Mouse (Mus musculus) heart, postnatal 0 days (tissue): ENCODE data around the gene Ubqln1. TPM values are rescaled to one million over a fixed set of nuclear protein-coding genes. Genes with fewer than 3 reads are reported as not detected.
A peak's percentile ranks its signal among the peaks of the same experiment; 100 is the strongest.

Source experiments
- ATAC-seq: fragments of 200-750 bp; cut with Nextera tagmentation; 2 replicates; pipeline ENCODE4 v1.8.0; 2017; ENCODE audit warnings: low read depth, moderate number of reproducible peaks, moderate library complexity; ENCODE audit not compliant: insufficient read depth
- DNase-seq: peaks from one replicate; pipeline ENCODE4 v3.0.0-alpha.2; 2016; ENCODE audit warnings: low spot score
- H3K27ac ChIP-seq: fragments of 300-500 bp; sonication (generic); 2 replicates; pipeline ENCODE4 v1.5.1; 2014; ENCODE audit warnings: low read depth, mild to moderate bottlenecking
- H3K27me3 ChIP-seq: fragments of 300-500 bp; sonication (generic); 2 replicates; pipeline ENCODE4 v1.6.1; 2014; ENCODE audit warnings: low read length, mixed read lengths; ENCODE audit not compliant: control insufficient read depth, insufficient read depth
- H3K36me3 ChIP-seq: fragments of 300-500 bp; sonication (generic); replicated peaks from 2 replicates; pipeline ENCODE4 v1.6.1; 2014; ENCODE audit warnings: low read length, mixed read lengths; ENCODE audit not compliant: control insufficient read depth, insufficient read depth
- H3K4me1 ChIP-seq: fragments of 300-500 bp; sonication (generic); 2 replicates; pipeline ENCODE4 v1.6.1; 2014; ENCODE audit warnings: antibody characterized with exemption; ENCODE audit not compliant: control insufficient read depth, insufficient read depth
- H3K4me2 ChIP-seq: fragments of 300-500 bp; sonication (generic); 2 replicates; pipeline ENCODE4 v1.6.1; 2014; ENCODE audit warnings: low read depth, mild to moderate bottlenecking, low read length, moderate library complexity
- H3K4me3 ChIP-seq: fragments of 300-500 bp; sonication (generic); 2 replicates; pipeline ENCODE4 v1.5.1; 2014; ENCODE audit warnings: low read depth, low read length
- H3K9ac ChIP-seq: fragments of 300-500 bp; sonication (generic); replicated peaks from 2 replicates; pipeline ENCODE4 v1.6.1; 2014; ENCODE audit warnings: low read depth, low read length, mixed read lengths
- H3K9me3 ChIP-seq: fragments of 300-500 bp; sonication (generic); replicated peaks from 2 replicates; pipeline ENCODE4 v1.6.1; 2016; ENCODE audit warnings: low read length; ENCODE audit not compliant: control insufficient read depth
- CTCF ChIP-seq: IDR thresholded peaks from 2 replicates; pipeline ENCODE4 v1.5.1; 2016; ENCODE audit warnings: antibody characterized with exemption, control low read depth, low read depth
- EP300 ChIP-seq: IDR thresholded peaks from 2 replicates; pipeline ENCODE4 v1.6.1; 2016; ENCODE audit warnings: antibody characterized with exemption, low read depth
- WGBS: fragments of 180-500 bp; shearing (Covaris S2); extraction: QIAGEN DNeasy Blood & Tissue Kit; methylation state at CpG from one replicate; pipeline ENCODE4 v1.1.7; 2014; 5-methylcytosine and 5-hydroxymethylcytosine counted together
- polyA plus RNA-seq: library from polyadenylated mRNA; unstranded; fragments of >200 nt; fragmentation: Nextera tagmentation; extraction: Ambion mirVana; gene quantifications from 2 replicates; pipeline ENCODE4 v1.2.1, GENCODE M21; 2015
- total RNA-seq: library from RNA; depleted of rRNA; stranded (reverse); fragments of >200 nt; gene quantifications from 2 replicates; pipeline ENCODE4 v1.2.3, GENCODE M21; 2014; ENCODE audit warnings: low replicate concordance

The Ubqln1 gene
- total and polyA plus RNA-seq, 2 experiments from 2014 or later = 48.6 to 125 TPM

DNA sequence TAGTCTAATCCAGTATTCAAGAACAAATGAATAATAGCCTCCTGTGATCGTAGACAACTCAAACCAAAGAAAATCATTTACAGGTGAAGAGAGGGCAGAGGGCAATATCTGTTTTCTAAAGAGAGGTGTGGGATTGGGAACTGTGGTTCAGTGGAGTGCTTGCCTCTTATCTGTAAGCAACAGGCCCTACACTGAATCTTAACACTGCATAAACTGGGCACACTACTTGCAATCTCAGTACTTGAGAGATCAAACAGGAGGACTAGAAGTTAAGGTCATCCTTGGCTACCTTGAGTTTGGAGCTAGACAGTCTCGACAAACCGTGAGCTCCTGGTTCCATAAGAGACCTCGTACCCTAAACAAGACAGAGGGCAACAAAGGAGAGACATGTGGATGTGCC, 9.4 kb downstream of the Ubqln1 start:
- Histone ChIP-seq H3K9me3 (no peaks in the 10 kb centered on the region), H3K9ac (no peak overlapping the region), H3K36me3 (no peaks in the 10 kb centered on the region), H3K4me1 (peaks cover 7% of the 10 kb centered on the region), H3K27ac (no peak overlapping the region), H3K4me2 (no peak overlapping the region), H3K4me3 (no peak overlapping the region), H3K27me3 (no peaks in the 10 kb centered on the region)
- TF ChIP-seq CTCF (no peak), EP300 (no peak)
- WGBS = 87% methylated on average over 4 of the region's 4 CpGs
- DNase-seq (no peak), ATAC-seq (no peak)

DNA sequence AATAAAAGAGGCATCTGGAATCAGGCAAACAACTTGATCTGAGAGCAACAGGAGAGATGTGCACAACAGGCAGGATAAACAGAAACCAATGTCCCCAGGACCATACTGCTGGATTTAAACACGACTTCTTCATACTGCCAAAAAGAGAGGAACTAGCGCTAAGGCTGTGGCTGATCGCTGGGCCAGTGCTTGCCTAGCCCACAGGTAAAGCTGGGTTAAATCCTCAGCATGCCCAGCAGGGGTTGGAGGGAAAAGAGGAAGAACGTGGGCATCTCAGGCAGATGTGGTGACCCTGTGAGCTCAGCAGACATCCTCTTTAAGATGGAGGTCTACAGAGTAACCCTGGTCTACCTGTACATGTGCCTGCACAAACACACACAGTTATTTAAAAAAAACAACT, 10.5 kb downstream of the Ubqln1 start:
- no peak overlapping the region for H3K4me2 ChIP-seq
- H3K9ac ChIP-seq = no peak overlapping the region
- ATAC-seq (no peak), DNase-seq (peak; percentile 4)
- H3K27me3 ChIP-seq = no peaks in the 10 kb centered on the region
- 72% methylated on average over 4 of the region's 4 CpGs for WGBS
- no peak overlapping the region for H3K4me3 ChIP-seq
- no peak overlapping the region for H3K27ac ChIP-seq
- peaks cover 7% of the 10 kb centered on the region for H3K4me1 ChIP-seq
- TF ChIP-seq EP300 (no peak), CTCF (no peak)
- H3K36me3 ChIP-seq = no peaks in the 10 kb centered on the region
- no peaks in the 10 kb centered on the region for H3K9me3 ChIP-seq

DNA sequence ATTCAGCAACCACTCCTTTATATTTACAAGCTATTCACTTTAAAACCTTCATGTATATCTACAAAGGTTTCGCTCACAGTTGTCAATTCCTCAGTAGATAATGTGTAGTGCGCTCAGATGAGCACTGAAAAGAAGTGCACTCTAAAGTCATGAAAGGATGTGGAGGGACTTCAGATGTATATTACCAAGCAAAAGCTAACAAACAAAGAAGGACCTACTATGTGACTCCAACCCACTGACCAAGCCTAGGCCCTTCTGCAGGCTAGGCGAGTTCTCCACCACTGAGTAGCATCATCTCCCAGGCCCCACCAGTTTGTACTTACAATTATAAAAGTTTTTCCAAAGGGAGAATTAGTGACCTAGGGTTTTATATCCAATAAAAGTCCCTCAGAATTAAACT, 11.3 kb downstream of the Ubqln1 start:
- Histone ChIP-seq H3K9me3 (no peaks in the 10 kb centered on the region), H3K4me2 (no peak overlapping the region), H3K9ac (no peak overlapping the region), H3K27me3 (no peaks in the 10 kb centered on the region), H3K4me1 (peaks cover 7% of the 10 kb centered on the region), H3K27ac (no peak overlapping the region), H3K4me3 (no peak overlapping the region), H3K36me3 (no peaks in the 10 kb centered on the region)
- TF ChIP-seq CTCF = no peak
- TF ChIP-seq EP300 = no peak
- WGBS = 90% methylated on average over 3 of the region's 3 CpGs
- DNase-seq (no peak), ATAC-seq (no peak)

DNA sequence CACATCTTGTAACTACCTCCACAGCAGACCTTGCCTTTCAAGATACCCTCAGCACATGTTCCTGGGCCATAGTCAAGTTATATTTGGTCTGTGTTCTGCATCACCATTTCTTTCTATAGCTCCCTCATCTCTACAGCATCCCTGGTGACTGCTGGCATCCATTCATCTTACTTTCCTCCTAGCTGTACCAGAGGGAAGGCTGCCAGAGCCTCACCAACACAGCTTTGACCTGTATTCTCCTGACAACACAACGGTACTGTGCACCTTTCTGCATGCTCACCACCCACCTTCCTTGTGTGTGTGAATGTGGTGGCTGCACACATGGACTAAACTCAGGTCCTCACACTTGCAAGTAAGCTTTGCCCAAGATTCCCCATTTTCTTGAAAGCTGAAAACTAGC, 12.6 kb downstream of the Ubqln1 start:
- DNase-seq = no peak
- H3K4me2 ChIP-seq = no peak overlapping the region
- no peak for ATAC-seq
- H3K9ac ChIP-seq = no peak overlapping the region
- H3K4me1 ChIP-seq = peaks cover 7% of the 10 kb centered on the region
- no peak overlapping the region for H3K4me3 ChIP-seq
- no peak for TF ChIP-seq CTCF
- no peak for TF ChIP-seq EP300
- H3K27me3 ChIP-seq = no peaks in the 10 kb centered on the region
- H3K36me3 ChIP-seq = 0 out of 2 replicates have a peak, but pooled peaks cover under 1% of the 10 kb centered on the region
- no peaks in the 10 kb centered on the region for H3K9me3 ChIP-seq
- WGBS = 86% methylated on average over 1 of the region's 1 CpGs
- H3K27ac ChIP-seq = no peak overlapping the region

DNA sequence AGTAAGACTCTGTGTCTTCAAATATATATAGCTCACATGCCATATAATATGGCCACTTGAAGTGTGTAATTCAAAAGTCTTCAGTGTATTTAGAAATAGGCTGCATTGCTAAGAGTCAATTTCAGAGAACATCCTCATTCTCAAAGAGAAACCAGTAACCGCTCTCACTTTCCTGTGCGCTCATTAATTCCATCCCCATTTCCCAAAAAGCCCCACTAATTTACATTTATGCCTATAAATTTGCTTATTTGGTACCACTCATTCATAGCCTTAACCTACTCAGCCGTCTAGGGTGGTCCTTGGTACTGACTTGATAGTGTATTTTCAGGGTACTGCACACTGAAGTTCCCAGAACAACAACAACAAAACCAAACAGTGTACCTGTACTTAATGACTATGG, 13.5 kb downstream of the Ubqln1 start:
- H3K4me1 ChIP-seq = peaks cover 7% of the 10 kb centered on the region
- H3K27ac ChIP-seq = no peak overlapping the region
- TF ChIP-seq CTCF (no peak), EP300 (no peak)
- no peak overlapping the region for H3K4me3 ChIP-seq
- no peak for ATAC-seq
- 92% methylated on average over 3 of the region's 3 CpGs for WGBS
- H3K9me3 ChIP-seq = no peaks in the 10 kb centered on the region
- no peak for DNase-seq
- no peaks in the 10 kb centered on the region for H3K27me3 ChIP-seq
- H3K36me3 ChIP-seq = peaks cover 10% of the 10 kb centered on the region
- H3K9ac ChIP-seq = no peak overlapping the region
- H3K4me2 ChIP-seq = no peak overlapping the region

DNA sequence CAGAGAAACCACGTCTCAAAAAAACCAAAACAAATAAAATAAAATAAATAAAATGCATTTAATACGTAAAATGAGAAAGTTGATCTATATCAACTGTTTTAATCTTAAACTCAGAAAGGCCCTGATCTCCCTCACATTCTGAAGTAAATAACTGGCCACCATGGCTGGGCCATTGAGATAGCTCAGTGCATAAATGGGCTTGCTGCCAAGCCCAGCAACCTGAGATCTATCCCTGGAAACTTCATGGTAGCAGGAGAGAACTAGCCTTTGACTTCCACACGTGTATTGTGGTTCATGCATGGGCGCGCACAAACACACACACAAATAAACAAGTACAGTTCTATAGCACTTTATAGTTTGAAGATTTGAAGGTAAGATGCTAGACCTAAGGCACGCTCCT, 14.1 kb downstream of the Ubqln1 start:
- Histone ChIP-seq H3K4me2 (no peak overlapping the region), H3K9ac (no peak overlapping the region), H3K27ac (no peak overlapping the region), H3K36me3 (peaks cover 13% of the 10 kb centered on the region), H3K27me3 (no peaks in the 10 kb centered on the region), H3K4me3 (no peak overlapping the region), H3K4me1 (peaks cover 7% of the 10 kb centered on the region), H3K9me3 (no peaks in the 10 kb centered on the region)
- 84% methylated on average over 6 of the region's 6 CpGs for WGBS
- DNase-seq = no peak
- no peak for ATAC-seq
- TF ChIP-seq CTCF = no peak
- TF ChIP-seq EP300 = no peak
